Mouse (Mus musculus) gastrocnemius, postnatal 14 days (tissue): ENCODE data around the gene Eif2s2. TPM values are rescaled to one million over a fixed set of nuclear protein-coding genes. Genes with fewer than 3 reads are reported as not detected.

Experiments used
- total RNA-seq, 2 experiments: library from RNA; stranded (reverse); gene quantifications; 2 replicates each; pipeline ENCODE4 v1.2.3; 2021

The Eif2s2 gene
- total RNA-seq, 2 experiments from 2014 or later = 94.5 to 106 TPM

Other genes with a start within 250 kb of the Eif2s2 start
- gene Chmp4b, start 241.2 kb downstream of the Eif2s2 start, total RNA-seq = 10 to 100 TPM; 91.1 to 97.2 TPM
- gene Gm14214, start 122.9 kb downstream of the Eif2s2 start, total RNA-seq = not detected
- gene Raly, start 101.8 kb downstream of the Eif2s2 start, total RNA-seq = 10 to 100 TPM; 90.1 to 97.0 TPM
- gene a, start 101.5 kb downstream of the Eif2s2 start, total RNA-seq = not detected
- not detected for gene Gm14226, start 125.3 kb upstream of the Eif2s2 start, total RNA-seq
- 10 to 100 TPM; 15.4 to 18.3 TPM for gene Ahcy, start 181.6 kb upstream of the Eif2s2 start, total RNA-seq
- 10 to 100 TPM; 23.0 to 24.4 TPM for gene Itch, start 240.6 kb upstream of the Eif2s2 start, total RNA-seq